Mouse (Mus musculus): ENCODE measurements around the gene Tshr.

Tshr gene

GRCm38 (mm10) chr12:91588176-91588669 lies 203.9 kb downstream of the Tshr start:
- peak; percentile 88 for DNase-seq (ENCODE audit: low spot score)

DNA sequence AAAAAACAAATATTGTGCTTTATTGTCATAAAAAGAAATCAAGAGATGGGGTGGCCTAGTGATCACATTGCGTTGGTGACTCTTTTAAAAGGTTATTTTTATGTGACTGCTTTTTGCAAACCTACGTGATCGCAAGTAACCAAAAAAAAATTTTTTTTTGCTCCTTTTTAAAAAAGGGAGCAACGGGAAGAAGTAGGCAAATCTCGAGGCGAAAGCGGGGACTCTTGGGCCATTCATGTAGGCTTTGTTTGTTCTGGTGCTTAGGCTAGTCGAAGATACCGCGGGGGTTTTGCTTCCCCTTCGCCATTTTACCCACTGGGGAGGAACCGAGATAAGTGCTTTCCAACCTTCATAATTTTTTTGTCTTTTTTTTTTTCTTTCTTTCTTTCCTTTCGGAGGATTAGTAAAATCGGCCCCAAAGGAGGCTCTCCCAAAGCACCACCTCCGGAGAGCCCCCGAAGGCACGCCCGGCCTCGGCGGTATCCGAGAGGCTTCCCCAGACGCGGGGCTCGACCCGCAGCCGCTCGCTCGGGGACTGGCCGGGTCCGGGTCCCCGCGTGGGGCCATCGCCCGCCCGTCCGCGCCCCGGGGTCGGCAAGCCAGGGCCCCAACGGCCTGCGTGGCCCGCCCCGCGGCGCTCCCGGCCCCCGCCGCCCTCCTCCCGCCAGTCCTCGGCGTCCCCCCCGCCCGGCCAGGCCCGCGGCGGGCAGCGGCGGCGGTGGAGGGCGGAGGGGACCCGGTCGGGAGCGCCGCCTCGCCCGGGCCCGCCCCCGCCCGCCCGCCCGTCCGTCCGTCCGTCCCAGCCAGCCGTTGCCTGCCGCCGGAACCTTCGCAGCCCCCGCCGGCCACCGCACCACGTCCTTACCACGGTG lies 204.5 kb downstream of the Tshr start:
- DNase-seq (ENCODE audit: low spot score), result peak; percentile 61

- no peak for DNase-seq (ENCODE audit: low spot score)
These were observed 205.1 kb downstream of the Tshr start for GRCm38 (mm10) chr12:91589542-91589846.

DNA sequence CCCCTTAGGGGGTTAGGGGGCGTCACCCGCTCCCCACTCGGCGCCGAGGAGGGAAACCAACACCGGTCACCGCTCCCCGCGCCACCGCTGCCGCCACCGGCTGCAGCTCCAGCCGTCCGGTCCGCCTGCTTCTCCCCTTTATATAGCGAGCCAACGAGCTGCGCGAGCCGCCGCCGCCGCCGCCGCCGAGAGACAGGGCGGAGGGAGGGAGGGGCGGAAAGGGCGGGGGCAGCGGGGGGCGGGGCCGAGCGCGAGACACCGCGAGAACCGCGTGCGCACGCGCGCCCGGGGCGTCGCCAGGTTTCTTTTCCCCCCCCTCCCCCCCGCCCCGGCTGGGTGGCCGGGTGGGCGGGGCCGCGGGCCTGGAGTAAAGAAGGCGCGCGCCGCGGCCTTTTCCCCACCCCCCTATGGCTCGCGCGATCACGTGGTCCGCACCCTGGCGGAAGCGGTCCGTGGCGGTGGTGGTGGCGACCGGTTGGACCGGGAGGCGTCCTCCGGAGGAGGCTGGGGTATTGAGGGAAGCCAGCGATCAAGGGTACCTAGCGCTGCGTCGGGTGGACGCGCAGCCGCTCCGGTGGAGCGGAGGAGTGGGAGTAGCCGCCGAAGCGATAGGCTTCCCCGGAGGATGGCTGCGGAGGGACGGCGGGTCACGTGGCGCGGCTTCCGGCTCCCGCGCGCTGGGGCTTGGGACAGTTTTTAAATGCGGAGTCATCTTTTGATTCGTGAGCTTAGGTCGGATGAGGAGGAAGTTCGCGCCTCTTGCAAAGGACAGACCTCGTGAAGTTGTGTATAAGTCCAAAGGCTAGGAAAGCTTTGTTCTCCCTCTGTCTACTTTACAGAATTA lies 205.7 kb downstream of the Tshr start, which contains the start of gene Gtf2a1:
Gene Gtf2a1 (minus strand): TSS at position 641 of the 844 bp plus-strand sequence.
- DNase-seq (ENCODE audit: low spot score), result peak; percentile 93

DNA sequence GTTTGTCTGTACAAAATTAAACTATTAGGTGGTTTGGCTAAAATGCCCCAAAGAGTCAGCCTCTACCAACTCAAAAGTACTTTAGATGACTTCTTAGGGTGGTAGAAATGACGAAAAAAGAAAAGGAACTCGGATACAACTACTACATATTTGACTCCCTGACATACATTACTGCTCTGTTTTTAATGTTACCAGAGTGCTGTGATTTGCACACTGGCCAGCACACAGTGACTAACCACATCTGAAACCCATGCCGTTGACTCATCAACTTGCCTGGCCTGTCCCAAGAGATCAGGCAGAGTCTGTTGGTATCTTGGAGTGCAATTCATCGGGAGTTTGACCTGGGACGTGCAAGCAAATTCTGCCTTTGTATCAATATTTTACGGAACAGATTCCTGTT lies 206.4 kb downstream of the Tshr start:
- no peak for DNase-seq (ENCODE audit: low spot score)

- DNase-seq (ENCODE audit: low spot score), result no peak
These were observed 206.8 kb downstream of the Tshr start for GRCm38 (mm10) chr12:91591191-91591590.

- DNase-seq (ENCODE audit: low spot score), result no peak
These were observed 207.8 kb downstream of the Tshr start for GRCm38 (mm10) chr12:91592128-91592527.

Data from c-Kit-positive CD71-positive TER-119-positive erythroid progenitor cells, embryonic 14.5 days (primary cell).